Mouse (Mus musculus) skeletal muscle tissue, adult 2 months (tissue): ENCODE data around the gene Agpat2.

Experiments used
- DNase-seq: peaks from one replicate; pipeline ENCODE4 v3.0.0-alpha.2; 2012; ENCODE audit warnings: low read depth, low spot score

Agpat2 gene

DNA sequence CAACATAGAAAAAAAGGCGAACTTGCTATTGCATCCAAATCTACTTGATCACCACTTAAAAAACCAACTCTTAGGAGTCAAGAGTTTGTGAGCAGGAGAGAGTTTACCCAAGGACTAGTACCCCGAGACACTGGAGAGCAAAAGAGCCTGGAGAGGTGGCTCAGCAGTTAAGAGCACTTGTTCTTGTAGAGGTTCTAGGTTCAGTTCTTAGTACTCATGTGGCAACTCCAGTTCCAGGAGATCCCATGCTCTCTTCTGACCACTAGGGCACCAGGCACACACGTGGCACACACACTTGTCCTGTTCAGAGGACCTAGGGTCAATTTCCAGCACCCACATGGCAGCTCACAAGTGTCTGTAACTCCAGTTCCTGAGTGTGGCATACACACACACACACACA, 21.9 kb upstream of the Agpat2 start:
- DNase-seq: no peak

DNA sequence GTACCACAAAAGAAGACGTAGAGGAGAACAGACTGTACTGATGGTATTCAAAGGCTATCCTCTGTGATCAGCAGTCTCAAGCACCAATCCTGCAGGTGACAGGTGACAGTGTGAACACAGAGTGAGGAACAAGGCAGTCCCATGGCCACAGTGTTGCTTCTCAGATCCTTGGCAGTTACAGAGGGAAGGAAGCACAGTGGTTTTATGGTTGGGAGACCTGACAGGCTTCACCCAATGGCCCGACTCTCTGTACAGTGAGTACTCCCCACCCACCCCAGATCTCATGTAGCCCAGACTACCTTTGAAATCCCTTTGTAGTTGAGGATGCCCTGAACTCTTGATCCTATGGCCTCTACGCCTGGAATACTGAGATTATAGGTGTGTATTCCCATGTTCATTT, 21.2 kb upstream of the Agpat2 start:
- DNase-seq: no peak

DNA sequence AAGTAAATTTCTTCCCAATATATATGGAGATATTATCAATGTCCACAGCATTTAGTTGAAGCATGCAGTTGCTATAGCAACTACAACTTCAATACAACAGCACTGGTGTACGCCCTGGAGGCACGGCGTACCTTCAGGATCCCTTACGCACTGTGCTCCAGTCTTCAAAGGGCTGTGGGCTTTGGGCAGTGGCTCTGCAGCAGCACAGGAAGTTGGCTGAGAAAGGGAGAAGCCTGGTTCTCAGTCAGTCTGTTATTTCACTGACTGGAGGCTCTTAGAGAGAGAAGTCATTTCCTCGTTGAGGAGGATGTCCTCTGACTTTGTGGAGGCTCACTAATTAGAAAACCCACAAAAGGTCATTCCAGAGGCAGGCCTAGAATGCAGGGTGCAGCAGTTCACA, 18.8 kb upstream of the Agpat2 start:
- DNase-seq: no peak

DNA sequence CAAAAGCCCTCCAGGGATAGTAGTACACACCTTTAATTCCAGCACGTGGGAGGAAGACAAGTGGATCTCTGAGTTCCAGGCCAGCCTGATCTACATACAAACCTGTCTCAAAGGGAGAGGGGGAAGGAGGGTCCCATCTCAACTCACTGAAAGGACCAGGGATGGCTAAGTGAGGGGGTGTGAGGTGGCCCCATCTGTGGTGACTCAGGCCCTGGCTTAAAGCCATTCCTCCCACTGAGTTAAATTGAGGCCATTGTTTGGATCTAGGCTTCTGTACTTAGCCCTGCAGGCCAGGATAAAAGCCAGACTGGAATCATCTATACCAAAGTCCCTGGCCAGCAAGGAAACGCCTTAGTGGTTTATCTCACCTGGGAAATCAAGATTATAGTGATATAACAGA, 17.0 kb upstream of the Agpat2 start:
- DNase-seq: no peak

DNA sequence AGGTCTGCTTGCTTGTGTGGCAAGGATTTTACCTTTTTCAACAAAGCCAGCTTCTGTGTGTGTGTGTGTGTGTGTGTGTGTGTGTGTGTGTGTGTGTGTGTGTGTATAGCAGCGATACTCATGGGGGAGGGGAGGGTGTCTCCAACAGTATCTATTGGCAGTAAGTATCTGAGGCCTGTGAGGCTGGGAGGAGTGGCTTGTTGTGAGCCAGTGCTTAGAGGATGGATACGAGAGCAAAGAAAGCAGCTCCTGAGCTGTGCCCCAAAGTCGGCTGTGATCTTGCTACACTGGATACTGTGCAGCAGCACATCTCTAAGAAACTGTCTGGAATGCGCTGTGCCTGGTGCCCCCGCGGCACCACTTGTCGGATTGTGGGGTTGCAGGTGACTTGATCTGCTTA, 13.7 kb upstream of the Agpat2 start:
- no peak for DNase-seq

DNA sequence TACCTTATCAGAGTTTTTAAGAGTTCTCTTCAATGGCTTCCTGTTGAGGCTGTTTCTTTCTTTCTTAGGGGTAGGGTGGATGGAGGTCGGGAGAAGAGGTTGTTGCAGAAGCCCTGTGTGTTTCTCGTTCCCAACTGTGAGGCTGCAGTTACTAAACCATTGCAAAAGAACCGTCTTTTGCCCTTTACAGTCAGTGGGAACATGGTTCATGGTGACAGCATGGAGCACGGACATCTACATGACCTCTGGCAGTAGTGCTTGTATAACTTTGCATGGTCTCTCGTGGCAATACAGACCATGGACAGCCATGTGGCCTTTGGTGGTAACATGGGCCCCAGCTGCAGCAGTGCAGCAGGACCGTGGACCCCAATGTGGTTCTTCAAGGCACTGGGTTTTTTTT, 13.1 kb upstream of the Agpat2 start:
- DNase-seq: no peak

DNA sequence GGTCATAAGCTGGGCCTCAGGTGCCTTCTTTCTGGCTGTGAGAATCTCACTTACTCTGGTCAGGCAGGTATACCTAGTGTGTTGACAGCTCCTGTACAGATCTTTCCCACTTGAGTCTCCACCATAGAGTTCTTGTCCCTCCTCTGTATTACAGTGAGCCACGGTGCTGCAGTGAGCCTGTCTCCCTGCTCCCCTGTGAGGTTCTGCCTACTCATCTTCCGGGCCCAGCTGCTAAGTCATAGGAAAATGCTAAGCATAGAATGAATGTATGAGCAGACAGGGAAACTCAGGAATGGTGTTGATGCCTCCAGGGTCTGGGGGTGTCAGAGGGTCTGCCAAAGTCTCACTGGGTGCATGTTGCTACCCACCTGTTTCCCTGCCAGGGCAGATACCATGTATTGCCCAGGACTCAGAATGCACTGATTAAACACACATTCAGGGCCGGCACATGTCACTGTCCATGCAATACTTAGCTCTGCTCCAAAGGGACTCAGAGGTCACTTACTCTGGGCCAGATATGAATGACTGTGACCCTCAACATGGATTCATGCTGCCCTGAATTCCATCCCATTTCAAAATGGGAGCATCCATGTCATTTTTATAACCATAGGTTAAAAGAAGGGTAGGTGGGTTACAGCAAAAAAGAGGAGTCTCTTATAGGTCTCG, 11.4 kb upstream of the Agpat2 start:
- DNase-seq: no peak

DNA sequence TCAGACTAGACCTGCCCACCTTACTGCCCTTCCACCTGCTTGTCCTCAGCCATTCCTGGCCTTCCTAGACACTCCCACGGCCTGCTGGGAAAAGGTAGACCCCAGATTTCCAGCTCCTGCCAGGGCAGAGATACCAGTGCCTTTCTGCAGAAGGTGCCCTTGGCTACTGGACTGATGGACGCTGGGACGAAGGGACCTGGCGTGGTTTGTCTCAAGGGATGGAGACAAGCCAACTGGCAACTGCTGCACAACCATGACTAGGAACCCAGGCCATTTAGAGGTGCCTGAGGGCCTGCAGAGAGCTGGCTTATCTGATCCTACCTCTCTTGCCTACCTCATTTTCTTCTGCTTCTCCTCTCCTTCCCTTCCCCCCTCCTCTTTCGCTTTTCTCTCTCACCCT, 10.7 kb upstream of the Agpat2 start:
- no peak for DNase-seq

DNA sequence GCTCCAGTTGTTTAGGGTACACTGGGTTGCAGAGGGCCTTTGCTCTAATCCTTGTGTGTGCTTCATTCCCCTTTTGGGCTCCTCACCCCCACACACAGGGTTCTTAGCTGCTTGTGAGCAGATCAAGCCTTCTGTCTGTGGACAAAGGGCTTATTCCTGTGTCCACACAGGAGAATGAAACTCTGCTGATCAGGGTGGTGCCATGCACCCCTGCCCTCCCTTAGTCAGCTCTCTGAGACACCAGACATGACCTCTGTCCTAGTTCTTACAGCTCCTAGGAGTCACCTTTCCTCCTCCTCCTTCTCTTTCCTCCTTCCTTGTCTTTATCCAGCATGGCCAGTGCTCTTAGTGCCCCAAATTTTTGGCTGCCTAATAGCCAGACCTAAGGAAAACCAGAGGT, 7.7 kb upstream of the Agpat2 start:
- DNase-seq: no peak

DNA sequence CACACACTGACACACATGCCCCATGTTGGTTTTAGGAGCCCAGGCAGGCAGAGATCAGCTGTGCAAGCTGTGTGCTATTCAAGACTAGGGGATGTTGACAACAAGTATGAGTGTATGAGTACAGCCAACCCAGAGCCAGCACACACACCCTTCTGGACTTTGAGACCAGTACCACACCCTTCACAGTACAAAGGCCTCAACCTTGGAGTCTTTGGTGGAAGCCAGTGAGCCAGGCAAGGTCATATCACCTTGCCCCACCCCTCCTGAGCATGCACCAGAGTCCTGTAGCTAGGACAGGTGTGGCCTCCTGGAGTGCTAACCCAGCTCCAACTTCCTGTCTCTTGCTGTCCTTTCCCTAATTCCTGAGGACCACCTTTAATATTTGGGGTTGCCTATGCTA, 6.8 kb upstream of the Agpat2 start:
- DNase-seq: no peak

DNA sequence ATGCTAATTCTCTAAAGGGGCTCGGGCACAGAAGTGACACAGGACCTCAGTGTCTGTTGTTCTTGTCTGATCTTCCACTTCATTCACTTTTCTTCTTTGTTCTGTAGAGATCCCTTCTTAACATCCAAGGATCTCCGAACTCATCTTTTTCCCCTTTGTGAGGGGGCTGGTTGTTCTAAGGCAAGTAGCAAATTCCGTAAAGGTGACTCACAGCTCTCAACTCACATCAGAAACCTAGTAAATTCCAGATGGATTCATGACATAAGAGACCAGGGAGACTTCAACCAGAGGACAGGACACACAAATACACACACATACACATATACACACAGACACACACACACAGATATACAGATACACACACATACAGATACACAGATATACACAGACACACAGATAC, 6.3 kb upstream of the Agpat2 start:
- no peak for DNase-seq

DNA sequence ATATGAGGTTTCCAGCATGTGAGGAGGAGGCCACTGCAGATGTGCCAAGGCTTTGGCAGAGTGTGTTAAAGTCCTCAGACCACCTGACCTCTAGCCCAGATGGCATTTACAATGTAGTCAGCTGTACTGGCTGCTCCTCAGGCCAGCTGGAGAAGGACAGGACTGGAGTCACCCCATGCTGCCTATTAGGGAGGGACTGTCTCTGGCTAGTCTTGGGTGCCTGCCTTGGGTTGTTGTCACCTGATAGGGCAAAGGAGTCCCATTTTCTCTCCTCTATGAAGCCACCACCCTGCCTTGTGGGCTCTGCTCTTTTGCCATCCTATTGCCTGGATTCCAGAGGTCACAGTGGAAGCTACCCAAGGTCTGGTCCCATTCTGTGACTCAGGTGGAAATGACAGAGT, 5.0 kb upstream of the Agpat2 start:
- DNase-seq: peak; percentile 79

DNA sequence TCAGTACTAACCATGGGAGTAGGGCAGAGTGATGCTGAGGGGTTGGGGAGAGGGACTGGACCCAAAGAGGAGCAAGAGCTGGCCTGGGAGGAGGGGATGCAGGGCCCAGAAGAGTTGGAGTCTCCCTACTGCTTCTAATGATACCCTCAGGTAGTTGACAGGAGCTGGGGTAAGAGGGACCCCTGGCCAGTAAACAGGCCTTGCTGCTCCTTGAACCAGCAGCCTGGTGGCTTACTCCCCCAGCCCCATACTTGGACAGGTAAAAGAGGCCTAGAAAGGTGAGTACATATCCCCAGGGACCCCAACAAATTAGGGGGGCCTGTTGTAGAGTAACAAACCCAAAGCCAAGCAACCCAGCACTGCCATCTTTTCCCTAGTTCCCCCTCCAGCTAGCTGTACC, 4.6 kb upstream of the Agpat2 start:
- no peak for DNase-seq

DNA sequence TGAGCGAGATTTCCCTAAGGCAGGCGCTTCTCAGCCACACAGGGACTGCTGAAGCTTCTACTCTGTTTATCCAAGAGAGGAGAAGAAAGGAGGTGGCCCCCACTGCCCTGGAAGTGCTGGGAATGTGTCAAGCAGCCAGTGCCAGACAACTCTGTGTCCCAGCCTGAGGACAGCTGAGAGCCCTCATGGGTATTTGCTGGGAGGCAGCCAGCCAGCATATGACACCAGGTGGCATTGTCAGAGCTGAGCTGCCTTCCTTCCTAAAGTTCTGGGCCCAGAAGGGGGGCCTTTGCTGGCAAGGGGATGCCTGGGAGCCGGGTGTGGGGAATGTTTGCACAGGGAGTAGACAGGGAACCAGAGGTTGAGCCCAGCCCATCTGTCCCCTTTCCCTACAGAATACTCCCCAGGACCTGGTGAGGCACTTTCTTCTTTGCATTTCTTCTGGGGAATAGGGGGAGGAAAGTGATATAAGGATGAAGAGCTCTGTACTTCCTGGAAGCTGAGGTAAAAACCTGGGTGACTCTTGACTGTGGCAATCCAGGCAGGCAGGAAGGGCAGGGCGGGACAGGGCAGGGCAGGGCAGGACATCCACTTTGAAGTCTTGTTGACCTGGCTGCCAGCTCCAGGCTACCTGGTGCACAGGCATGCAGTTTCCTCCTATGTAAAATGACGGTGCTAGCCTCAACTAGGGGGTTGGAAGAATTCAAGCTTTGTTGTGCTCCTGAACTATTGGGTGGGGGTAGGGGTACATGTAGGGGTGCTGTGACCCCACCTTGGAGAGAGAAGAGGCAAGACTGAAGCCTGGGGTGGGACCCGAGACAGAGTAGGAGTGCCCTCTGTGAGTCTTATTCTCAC, 3.1 kb upstream of the Agpat2 start:
- no peak for DNase-seq

DNA sequence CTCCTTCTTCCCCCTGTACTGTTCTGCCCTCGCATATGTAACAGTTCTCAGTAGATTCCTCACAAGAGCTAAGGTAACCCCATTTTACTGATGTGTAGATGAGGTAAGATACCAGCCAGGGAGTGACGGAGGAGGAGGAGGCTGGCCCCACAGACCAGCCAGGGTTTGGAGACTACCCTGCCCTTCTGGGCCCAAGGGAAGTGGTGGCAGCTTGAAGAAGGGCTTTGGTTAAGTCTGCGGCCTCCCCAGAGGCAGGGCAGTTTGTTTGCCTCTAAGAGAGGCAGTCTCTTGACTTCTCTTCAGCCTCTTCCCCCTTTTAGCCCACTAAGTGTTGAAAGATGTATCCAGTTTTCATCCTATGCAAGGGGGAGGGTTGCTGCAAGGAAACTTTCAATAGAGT, 2.4 kb upstream of the Agpat2 start:
- no peak for DNase-seq

DNA sequence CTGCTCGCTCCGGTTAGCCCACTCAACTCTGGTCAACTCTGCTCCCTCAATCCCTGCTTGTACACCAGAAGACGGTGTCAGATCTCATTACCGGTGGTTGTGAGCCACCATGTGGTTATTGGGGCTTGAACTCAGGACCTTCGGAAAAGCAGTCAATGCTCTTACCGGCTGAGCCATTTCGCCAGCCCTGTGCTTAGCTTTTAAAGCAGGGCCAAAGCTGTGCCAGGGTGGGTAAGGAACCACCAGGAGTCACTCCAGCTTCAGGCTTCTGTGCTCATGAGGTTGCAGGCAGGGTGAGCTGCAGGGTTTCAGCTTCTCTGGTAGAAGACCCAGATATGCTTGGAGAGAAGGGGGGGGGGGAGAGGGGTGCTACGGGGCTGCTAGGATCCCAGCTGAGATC, 1.1 kb upstream of the Agpat2 start:
- DNase-seq: no peak

DNA sequence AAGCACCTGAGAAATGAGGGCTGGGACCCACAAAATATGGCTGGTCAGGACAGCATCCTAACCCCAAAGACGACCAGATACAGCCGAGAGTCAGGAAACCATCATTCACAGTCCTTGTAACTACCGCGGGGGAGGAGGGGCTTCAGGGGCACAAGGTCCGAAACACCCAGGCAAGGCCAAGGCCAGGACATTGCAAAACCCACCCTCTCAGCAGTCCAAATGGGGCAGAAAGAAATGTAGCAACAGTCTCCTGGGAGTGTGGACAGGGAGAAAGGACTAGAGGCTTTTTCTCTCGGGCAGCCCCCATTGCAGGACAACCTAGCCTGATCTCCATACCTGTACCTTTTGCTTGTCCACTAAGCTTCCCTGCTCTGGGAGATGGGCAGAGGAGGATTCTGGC, 1.1 kb downstream of the Agpat2 start:
- DNase-seq: no peak

DNA sequence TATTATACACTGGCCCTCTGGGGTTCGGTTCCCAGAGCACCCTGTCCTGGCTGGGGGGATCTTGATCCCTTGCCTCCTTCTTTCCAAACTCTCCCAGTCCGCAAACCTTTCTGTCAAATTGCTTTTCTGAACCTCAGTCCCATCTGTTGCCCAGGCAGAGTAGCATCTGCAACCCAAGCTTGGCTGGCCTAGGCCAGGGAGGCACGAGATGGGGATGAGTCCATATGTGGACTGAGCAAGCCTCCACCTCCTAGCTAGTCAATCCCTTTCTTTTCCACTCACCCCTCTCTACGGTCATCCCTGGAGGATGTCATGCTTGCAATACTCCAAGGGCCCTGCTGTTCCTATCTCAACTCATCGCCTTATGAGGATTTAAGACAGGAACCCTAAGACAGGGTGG, 1.6 kb downstream of the Agpat2 start:
- DNase-seq: no peak

DNA sequence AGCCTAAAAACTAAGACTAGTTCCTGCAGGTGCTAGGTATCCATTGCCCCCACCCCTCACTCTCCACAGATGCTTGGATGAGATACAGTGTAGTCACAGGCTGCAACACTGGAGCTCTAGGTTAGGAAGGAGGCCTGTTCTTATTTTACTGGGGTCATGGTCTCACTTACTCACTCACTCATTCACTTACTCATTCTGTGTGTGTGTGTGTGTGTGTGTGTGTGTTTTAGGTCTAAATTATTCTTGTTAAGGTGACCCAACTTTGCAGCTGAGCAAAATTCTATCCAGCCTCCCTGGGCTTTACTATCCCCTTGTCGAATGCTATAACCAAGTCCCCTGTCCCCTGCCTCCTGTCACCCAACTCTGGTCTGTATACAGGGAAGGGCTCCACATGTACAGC, 2.6 kb downstream of the Agpat2 start:
- DNase-seq: no peak

DNA sequence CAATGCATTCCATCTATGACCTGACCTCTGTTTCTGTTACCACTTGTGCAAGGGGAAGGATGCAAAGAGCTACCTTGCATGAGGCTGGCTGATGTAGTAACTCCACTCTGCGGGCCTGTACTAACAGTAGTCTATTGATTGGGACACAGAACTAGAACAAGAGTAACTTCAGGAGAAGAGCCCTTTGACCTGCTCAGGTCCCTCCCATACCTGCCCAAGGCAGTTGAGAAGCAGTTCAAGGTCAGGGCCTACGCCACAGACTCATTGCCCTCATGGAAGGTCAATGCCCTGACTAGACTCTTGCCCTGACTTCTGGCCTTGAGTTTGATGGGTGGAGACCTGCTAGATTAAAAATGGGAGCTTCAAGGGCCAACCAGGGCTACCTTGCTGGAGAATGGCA, 3.6 kb downstream of the Agpat2 start:
- no peak for DNase-seq

DNA sequence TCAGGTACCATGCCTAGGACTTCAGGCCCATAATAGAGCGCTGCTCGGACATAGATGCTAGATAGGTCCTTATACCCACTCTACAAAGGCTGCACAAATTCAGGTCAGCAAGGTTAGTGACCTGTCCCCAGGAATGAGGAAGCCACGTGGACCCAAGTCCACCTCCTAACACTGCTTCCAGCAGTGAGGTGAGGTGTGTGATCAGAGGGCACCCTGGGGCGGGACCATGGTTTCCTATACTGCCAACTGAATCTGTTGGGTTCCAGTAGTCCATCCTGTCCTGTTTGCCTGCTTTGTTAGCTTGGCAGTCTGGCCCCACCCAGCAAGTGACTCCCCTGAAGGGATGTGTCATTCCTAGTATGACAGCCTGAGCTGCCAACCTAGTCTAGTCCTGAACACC, 4.3 kb downstream of the Agpat2 start:
- no peak for DNase-seq

DNA sequence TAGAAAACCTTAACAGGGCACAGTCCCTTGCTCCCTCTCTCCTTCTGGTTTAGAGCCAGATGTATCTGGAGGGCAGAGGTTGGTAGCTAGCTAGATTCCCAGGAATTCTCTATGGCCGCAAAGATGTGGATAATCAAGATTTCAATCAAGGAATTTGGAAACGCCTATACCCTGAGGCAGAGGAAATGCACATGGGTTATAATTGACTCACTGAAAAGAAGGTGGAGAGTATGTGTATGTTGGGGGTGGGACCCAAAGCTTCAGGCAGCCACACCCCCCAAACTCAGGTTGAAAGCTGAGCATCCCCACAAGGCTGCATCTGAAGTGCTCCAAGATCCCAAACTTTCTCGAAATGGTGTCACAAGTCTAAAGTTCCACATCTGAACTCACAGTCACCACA, 5.8 kb downstream of the Agpat2 start:
- DNase-seq: no peak

DNA sequence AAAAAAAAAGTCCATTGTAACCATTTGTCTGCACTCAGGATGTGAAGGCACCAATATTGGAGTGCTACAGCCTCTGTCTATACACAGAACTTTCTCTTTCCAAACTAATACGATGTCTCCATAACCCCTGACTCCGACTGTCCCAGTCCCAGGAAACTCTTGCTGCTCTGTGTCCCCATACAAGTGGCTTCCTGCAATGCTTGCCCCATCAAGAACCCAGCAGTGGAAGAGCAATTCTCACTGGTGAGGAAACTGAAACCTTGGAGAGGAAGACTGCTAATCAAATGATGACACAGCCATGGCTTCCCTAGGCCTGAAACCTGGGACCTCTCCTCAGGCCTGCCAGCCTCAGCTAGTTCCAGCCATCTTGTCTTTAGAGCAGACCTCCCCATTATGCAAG, 6.4 kb downstream of the Agpat2 start:
- DNase-seq: no peak

DNA sequence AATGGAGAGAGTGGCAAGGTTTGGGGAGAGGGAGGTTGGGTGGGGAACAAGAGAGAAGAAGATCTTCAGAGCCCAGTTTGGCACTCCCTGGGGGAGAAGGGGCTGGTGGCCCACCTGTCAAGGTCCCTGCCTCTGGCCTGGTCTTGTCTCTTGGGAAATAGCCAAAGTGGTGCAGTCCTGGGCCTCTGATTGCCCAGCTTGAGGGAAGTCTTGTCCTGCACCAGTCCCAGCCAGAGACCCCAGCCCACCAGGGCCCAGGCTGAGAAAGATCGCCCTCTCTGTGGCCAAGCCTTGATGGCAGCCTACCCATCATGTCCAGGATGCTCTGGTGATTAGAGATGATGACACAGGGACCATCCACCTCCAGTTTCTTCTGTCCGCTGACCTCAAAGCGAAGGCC, 7.3 kb downstream of the Agpat2 start:
- DNase-seq: no peak
